Mouse (Mus musculus) activated CD4-positive, CD25-positive, alpha-beta regulatory T cell (primary cell): Measurements from ENCODE around the gene Bloc1s4. TPM values are rescaled to one million over a fixed set of nuclear protein-coding genes. Genes with fewer than 3 reads are reported as not detected.

Experiments used
- polyA plus RNA-seq, 2 experiments: library from polyadenylated mRNA; unstranded; fragments of 100-300 nt; shearing (Covaris generic); gene quantifications; one replicate each; pipeline ENCODE4 v1.2.1; 2017

Gene Bloc1s4
- 10 to 100 TPM; 32.5 to 33.5 TPM for polyA plus RNA-seq

DNA sequence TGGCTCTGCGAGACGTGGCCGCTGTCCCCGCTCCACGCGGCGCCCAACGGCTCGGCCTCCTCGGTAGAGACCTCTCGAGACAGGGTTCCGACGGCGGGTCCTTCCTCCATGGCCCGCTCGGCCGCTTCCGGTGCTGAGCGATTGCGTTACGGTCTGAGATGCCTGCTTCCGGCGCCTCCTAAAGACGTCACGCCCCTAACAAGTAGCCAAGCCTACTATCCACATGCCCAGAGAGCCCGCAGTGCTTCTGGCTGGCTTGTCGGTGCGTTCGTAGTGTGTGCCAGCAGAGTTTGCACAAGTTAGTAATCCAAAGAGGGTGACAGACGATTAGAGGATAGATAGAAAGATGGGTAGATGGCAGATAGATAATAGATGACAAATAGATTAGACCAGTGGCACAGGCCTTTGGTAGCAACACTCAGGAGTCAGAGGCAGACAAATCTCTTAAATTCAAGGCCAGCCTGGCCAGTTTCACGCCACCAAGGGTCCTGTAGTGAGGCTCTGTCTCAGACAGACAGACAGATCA lies at the start of gene Bloc1s4:
Gene Bloc1s4 (minus strand): TSS at position 115 of the 526 bp plus-strand sequence.

DNA sequence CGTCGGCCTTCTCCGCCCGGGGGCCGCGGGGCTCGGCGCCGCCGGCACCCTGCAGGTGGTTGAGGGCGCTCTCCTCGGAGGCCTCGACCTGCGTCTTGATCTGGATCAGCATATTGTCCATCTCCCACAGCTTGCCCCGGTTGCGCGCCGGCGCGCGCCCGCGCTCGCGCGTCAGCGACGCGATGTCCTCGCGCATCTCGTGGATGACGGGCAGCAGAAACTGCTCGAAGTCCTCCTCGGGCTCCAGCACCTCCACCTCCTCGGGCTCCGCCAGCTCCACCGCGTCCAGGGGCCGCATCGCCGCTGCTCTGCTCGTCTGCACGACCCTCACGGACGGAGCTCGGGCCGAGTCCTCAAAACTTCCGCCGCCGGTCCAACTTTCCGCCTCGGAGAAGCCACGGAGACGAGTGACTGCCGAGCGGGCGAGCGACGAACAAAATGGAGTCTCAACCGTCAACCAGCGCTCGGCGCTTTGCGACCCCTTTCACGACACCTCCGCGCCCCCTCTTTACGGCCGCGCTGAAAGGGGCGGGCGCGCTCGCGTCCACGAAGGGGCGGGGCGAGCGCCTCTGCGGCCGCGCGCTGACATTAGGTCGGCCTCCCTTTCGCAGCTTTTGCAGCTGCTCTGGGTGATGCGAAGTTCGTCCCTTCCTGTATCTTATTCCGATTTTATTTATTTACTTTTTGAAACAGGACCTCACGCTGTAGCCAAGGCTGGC lies 48.0 kb upstream of the Bloc1s4 start, which contains the start of gene Mrfap1:
Gene Mrfap1 (minus strand): TSS at position 477 of the 719 bp plus-strand sequence.

Other genes with a start within 250 kb of the Bloc1s4 start
- gene Tbc1d14, start 155.4 kb downstream of the Bloc1s4 start, polyA plus RNA-seq: 10 to 100 TPM; 54.5 to 70.1 TPM
- gene D5Ertd579e, start 52.6 kb downstream of the Bloc1s4 start, polyA plus RNA-seq: 10 to 100 TPM; 33.1 to 38.0 TPM
- 100 to 1,000 TPM; 245 to 254 TPM for gene Mrfap1, start 48.1 kb upstream of the Bloc1s4 start, polyA plus RNA-seq
- gene Man2b2, start 82.0 kb upstream of the Bloc1s4 start, polyA plus RNA-seq: 10 to 100 TPM; 14.0 to 19.1 TPM
- gene Ppp2r2c, start 119.9 kb upstream of the Bloc1s4 start, polyA plus RNA-seq: not detected
- 1 to 10 TPM in 1 of 2 experiments, under 1 TPM in 1; 0.47 to 3.2 TPM for gene Wfs1, start 240.6 kb upstream of the Bloc1s4 start, polyA plus RNA-seq